Mouse (Mus musculus) MEL (cell line): ENCODE measurements around the gene Gipc1. TPM values are rescaled to one million over a fixed set of nuclear protein-coding genes. Genes with fewer than 3 reads are reported as not detected.

Source experiments
- DNase-seq: peaks from one replicate; pipeline ENCODE4 v3.0.0; 2011; ENCODE audit warnings: low read depth, low spot score
- H3K27ac ChIP-seq: 2 replicates; pipeline ENCODE4 v1.5.1; 2012; ENCODE audit warnings: low read depth, mild to moderate bottlenecking, control low read depth, low read length, moderate library complexity; ENCODE audit not compliant: control insufficient read depth
- H3K27me3 ChIP-seq, 2 experiments: fragments of 150-350 bp in 1 of 2; sonication (generic) in 1 of 2; 2 replicates each; pipeline ENCODE4 v1.6.1; 2012; ENCODE audit warnings: low read length in 2 of 2, mild to moderate bottlenecking in 2 of 2, improper control_type of control experiment in 1 of 2, moderate library complexity in 1 of 2; ENCODE audit not compliant: insufficient read depth in 2 of 2, control insufficient read depth in 1 of 2
- H3K36me3 ChIP-seq, 2 experiments: 2 replicates each; pipeline ENCODE4 v1.6.1; 2012 to 2014; ENCODE audit warnings: low read length in 2 of 2, improper control_type of control experiment in 1 of 2, inconsistent platforms in 1 of 2, mild to moderate bottlenecking in 1 of 2; ENCODE audit not compliant: insufficient read depth in 2 of 2, control insufficient read depth in 1 of 2
- H3K4me1 ChIP-seq, 2 experiments: fragments of 150-350 bp in 1 of 2; sonication (generic) in 1 of 2; 2 replicates each; pipeline ENCODE4 v1.6.1; 2012; ENCODE audit warnings: low read length in 2 of 2, improper control_type of control experiment in 1 of 2, mild to moderate bottlenecking in 1 of 2; ENCODE audit not compliant: insufficient read depth in 2 of 2, control insufficient read depth in 1 of 2
- H3K4me3 ChIP-seq, 2 experiments: fragments of 150-350 bp in 1 of 2; sonication (generic) in 1 of 2; 2 replicates each; pipeline ENCODE4 v1.5.1; 2012; ENCODE audit warnings: low read depth in 2 of 2, low read length in 2 of 2, mild to moderate bottlenecking in 2 of 2, moderate library complexity in 2 of 2, control low read depth in 1 of 2, improper control_type of control experiment in 1 of 2; ENCODE audit not compliant: control insufficient read depth in 1 of 2, insufficient read depth in 1 of 2
- H3K79me2 ChIP-seq: 2 replicates; pipeline ENCODE4 v1.6.1; 2012; ENCODE audit warnings: mild to moderate bottlenecking, low read length, moderate library complexity; ENCODE audit not compliant: control insufficient read depth, poor library complexity, insufficient read depth
- H3K9ac ChIP-seq: 2 replicates; pipeline ENCODE4 v1.6.1; 2012; ENCODE audit warnings: low read depth, mild to moderate bottlenecking, control low read depth, low read length, moderate library complexity; ENCODE audit not compliant: control insufficient read depth, poor library complexity, severe bottlenecking
- H3K9me3 ChIP-seq: fragments of 150-350 bp; sonication (generic); replicated peaks from 2 replicates; pipeline ENCODE4 v1.6.1; 2012; ENCODE audit warnings: mild to moderate bottlenecking, low read length, improper control_type of control experiment, moderate library complexity; ENCODE audit not compliant: insufficient read depth
- BHLHE40 ChIP-seq: IDR thresholded peaks from 2 replicates; pipeline ENCODE4 v1.6.1; 2012; ENCODE audit warnings: low read depth, mild to moderate bottlenecking, inconsistent platforms, low read length, improper control_type of control experiment, borderline replicate concordance
- CHD2 ChIP-seq: IDR thresholded peaks from 2 replicates; pipeline ENCODE4 v1.6.1; 2011; ENCODE audit warnings: low read length, improper control_type of control experiment
- E2F4 ChIP-seq: IDR thresholded peaks from 2 replicates; pipeline ENCODE4 v1.6.1; 2011; ENCODE audit warnings: low read depth, low read length, improper control_type of control experiment, borderline replicate concordance
- ELF1 ChIP-seq: IDR thresholded peaks from 2 replicates; pipeline ENCODE4 v1.6.1; 2014; ENCODE audit warnings: low read depth, mild to moderate bottlenecking, inconsistent platforms, low read length, improper control_type of control experiment, moderate library complexity
- ETS1 ChIP-seq: IDR thresholded peaks from 2 replicates; pipeline ENCODE4 v1.6.1; 2012; ENCODE audit warnings: low read depth, mild to moderate bottlenecking, inconsistent platforms, low read length, improper control_type of control experiment, moderate library complexity
- GABPA ChIP-seq: IDR thresholded peaks from 2 replicates; pipeline ENCODE4 v1.6.1; 2012; ENCODE audit warnings: low read depth, mild to moderate bottlenecking, inconsistent platforms, low read length, improper control_type of control experiment, moderate library complexity
- GATA1 ChIP-seq: IDR thresholded peaks from 2 replicates; pipeline ENCODE4 v1.6.1; 2011; ENCODE audit warnings: low read depth, low read length, improper control_type of control experiment
- HCFC1 ChIP-seq: IDR thresholded peaks from 2 replicates; pipeline ENCODE4 v1.6.1; 2012; ENCODE audit warnings: low read depth, mild to moderate bottlenecking, inconsistent platforms, low read length, improper control_type of control experiment, moderate library complexity
- MAX ChIP-seq: IDR thresholded peaks from 2 replicates; pipeline ENCODE4 v1.6.1; 2011; ENCODE audit warnings: low read length, improper control_type of control experiment
- MEF2A ChIP-seq: IDR thresholded peaks from 2 replicates; pipeline ENCODE4 v1.6.1; 2014; ENCODE audit warnings: low read depth, mild to moderate bottlenecking, inconsistent platforms, low read length, improper control_type of control experiment; ENCODE audit not compliant: poor library complexity, insufficient replicate concordance, severe bottlenecking; ENCODE audit errors: extremely low read depth
- MXI1 ChIP-seq: IDR thresholded peaks from 2 replicates; pipeline ENCODE4 v1.6.1; 2011; ENCODE audit warnings: mild to moderate bottlenecking, low read depth, low read length, improper control_type of control experiment
- MYB ChIP-seq: IDR thresholded peaks from 2 replicates; pipeline ENCODE4 v1.6.1; 2011; ENCODE audit warnings: mild to moderate bottlenecking, low read depth, low read length, improper control_type of control experiment
- NELFE ChIP-seq: IDR thresholded peaks from 2 replicates; pipeline ENCODE4 v1.6.1; 2011; ENCODE audit warnings: low read depth, low read length, improper control_type of control experiment
- NRF1 ChIP-seq: IDR thresholded peaks from 2 replicates; pipeline ENCODE4 v1.6.1; 2014; ENCODE audit warnings: low read depth, mild to moderate bottlenecking, inconsistent platforms, low read length, improper control_type of control experiment, moderate library complexity; ENCODE audit not compliant: poor library complexity, insufficient read depth, severe bottlenecking
- POLR2AphosphoS2 ChIP-seq: IDR thresholded peaks from 2 replicates; pipeline ENCODE4 v1.6.1; 2011; ENCODE audit warnings: low read length, improper control_type of control experiment
- POLR2AphosphoS5 ChIP-seq: IDR thresholded peaks from 2 replicates; pipeline ENCODE4 v1.6.1; 2012; ENCODE audit warnings: low read depth, borderline replicate concordance, mild to moderate bottlenecking, inconsistent platforms, low read length, moderate library complexity, mixed read lengths
- RAD21 ChIP-seq: IDR thresholded peaks from 2 replicates; pipeline ENCODE4 v1.6.1; 2011; ENCODE audit warnings: mild to moderate bottlenecking, low read depth, low read length, improper control_type of control experiment
- RCOR1 ChIP-seq: IDR thresholded peaks from 2 replicates; pipeline ENCODE4 v1.6.1; 2012; ENCODE audit warnings: low read depth, mild to moderate bottlenecking, inconsistent platforms, low read length, improper control_type of control experiment
- SIN3A ChIP-seq: IDR thresholded peaks from 2 replicates; pipeline ENCODE4 v1.6.1; 2012; ENCODE audit warnings: low read length, improper control_type of control experiment, inconsistent platforms
- SMC3 ChIP-seq: IDR thresholded peaks from 2 replicates; pipeline ENCODE4 v1.6.1; 2011; ENCODE audit warnings: low read depth, low read length, improper control_type of control experiment
- TAL1 ChIP-seq: IDR thresholded peaks from 2 replicates; pipeline ENCODE4 v1.6.1; 2012; ENCODE audit warnings: mild to moderate bottlenecking, inconsistent platforms, low read length, moderate library complexity, mixed read lengths
- TBP ChIP-seq: IDR thresholded peaks from 2 replicates; pipeline ENCODE4 v1.8.0; 2011; ENCODE audit warnings: low read depth, low read length, improper control_type of control experiment
- ZKSCAN1 ChIP-seq: IDR thresholded peaks from 2 replicates; pipeline ENCODE4 v1.6.1; 2012; ENCODE audit warnings: low read depth, mild to moderate bottlenecking, inconsistent platforms, low read length, improper control_type of control experiment, moderate library complexity
- ZMIZ1 ChIP-seq: IDR thresholded peaks from 2 replicates; pipeline ENCODE4 v1.6.1; 2012; ENCODE audit warnings: low read depth, mild to moderate bottlenecking, inconsistent platforms, low read length, improper control_type of control experiment, moderate library complexity
- ZNF384 ChIP-seq: IDR thresholded peaks from 2 replicates; pipeline ENCODE4 v1.6.1; 2012; ENCODE audit warnings: low read depth, mild to moderate bottlenecking, inconsistent platforms, low read length, improper control_type of control experiment
- polyA plus RNA-seq, 2 experiments: library from polyadenylated mRNA; stranded (reverse) in 1 of 2; unstranded in 1 of 2; fragments of >175 nt in 1 of 2; fragments of >200 nt in 1 of 2; gene quantifications; 2 replicates each; pipeline versions ENCODE4 v1.2.1 to v1.2.4; 2012; ENCODE audit warnings: low replicate concordance in 2 of 2, low read depth in 1 of 2; ENCODE audit not compliant: insufficient read length in 2 of 2, insufficient read depth in 1 of 2, missing spikeins in 1 of 2
- total RNA-seq: library from RNA; depleted of rRNA; stranded (reverse); fragments of 300-350 nt; gene quantifications from 2 replicates; pipeline ENCODE4 v1.2.3, GENCODE M21; 2012

The Gipc1 gene
- total and polyA plus RNA-seq, 3 experiments = 38.6 to 70.7 TPM; not detected in 1

GRCm38 (mm10) chr8:83684517-83684916 lies 32.0 kb downstream of the Gipc1 start:
- H3K4me3 ChIP-seq = no peak overlapping the region
- peaks cover 0 to 8% of the 10 kb centered on the region in 2 experiments; a peak in 2 of 4 replicates for H3K36me3 ChIP-seq
- H3K27me3 ChIP-seq = no peaks in the 10 kb centered on the region
- H3K27ac ChIP-seq = no peak overlapping the region
- DNase-seq = no peak
- H3K79me2 ChIP-seq = no peaks in the 10 kb centered on the region
- no peaks in the 10 kb centered on the region for H3K9me3 ChIP-seq
- H3K4me1 ChIP-seq = no peaks in the 10 kb centered on the region
- TF ChIP-seq ZKSCAN1 = no peak
- TF ChIP-seq HCFC1 = no peak
- TF ChIP-seq MXI1 = no peak
- TF ChIP-seq SMC3 = no peak
- TF ChIP-seq ZMIZ1 = no peak
- TF ChIP-seq E2F4 = no peak
- H3K9ac ChIP-seq = no peak overlapping the region

- no peak overlapping the region for H3K27ac ChIP-seq
- H3K27me3 ChIP-seq = no peaks in the 10 kb centered on the region
- no peak for DNase-seq
- peaks cover 9 to 22% of the 10 kb centered on the region in 2 experiments for H3K36me3 ChIP-seq
- TF ChIP-seq ZMIZ1 = no peak
- TF ChIP-seq MEF2A = no peak
- TF ChIP-seq NELFE = no peak
- TF ChIP-seq BHLHE40 = no peak
- TF ChIP-seq E2F4 = no peak
- no peak for TF ChIP-seq GABPA
- TF ChIP-seq CHD2 = no peak
- no peak for TF ChIP-seq TBP
- H3K9ac ChIP-seq = no peak overlapping the region
- no peak overlapping the region for H3K4me3 ChIP-seq
- H3K4me1 ChIP-seq = peaks cover 3 to 9% of the 10 kb centered on the region in 2 experiments
- no peaks in the 10 kb centered on the region for H3K9me3 ChIP-seq
- H3K79me2 ChIP-seq = peaks cover 10% of the 10 kb centered on the region
Observed at GRCm38 (mm10) chr8:83689264-83689663, 36.8 kb downstream of the Gipc1 start.

GRCm38 (mm10) chr8:83693609-83694236 lies 41.2 kb downstream of the Gipc1 start:
- H3K27ac ChIP-seq = peak overlapping the region; percentile 84
- H3K27me3 ChIP-seq = no peaks in the 10 kb centered on the region
- peak overlapping the region; percentile 46 to 51 for H3K4me3 ChIP-seq
- peaks cover 4 to 25% of the 10 kb centered on the region in 2 experiments for H3K4me1 ChIP-seq
- no peaks in the 10 kb centered on the region for H3K9me3 ChIP-seq
- H3K36me3 ChIP-seq = peaks cover 11 to 16% of the 10 kb centered on the region in 2 experiments
- peaks cover 35% of the 10 kb centered on the region for H3K79me2 ChIP-seq
- H3K9ac ChIP-seq = peak overlapping the region; percentile 71
- DNase-seq = peak; percentile 82
- peak; percentile 68 for TF ChIP-seq HCFC1
- 0 out of 2 replicates have a peak, but pooled peaks have one; percentile 32 for TF ChIP-seq MXI1
- peak; percentile 46; the same call in 1 of the 2 replicates for TF ChIP-seq MAX
- TF ChIP-seq ZNF384 = no peak
- TF ChIP-seq GABPA = no peak
- no peak for TF ChIP-seq RCOR1
- TF ChIP-seq POLR2AphosphoS2 = 0 out of 2 replicates have a peak, but pooled peaks have one; percentile 33
- no peak for TF ChIP-seq TAL1
- no peak for TF ChIP-seq MYB
- TF ChIP-seq NRF1 = no peak
- peak; percentile 89 for TF ChIP-seq ELF1
- TF ChIP-seq RAD21 = no peak
- TF ChIP-seq ZMIZ1 = peak; percentile 36; the same call in 1 of the 2 replicates
- TF ChIP-seq NELFE = peak; percentile 39; the same call in 1 of the 2 replicates
- no peak for TF ChIP-seq POLR2AphosphoS5
- TF ChIP-seq ETS1 = peak; percentile 40; the same call in 1 of the 2 replicates
- peak; percentile 82 for TF ChIP-seq SIN3A
- peak; percentile 43; the same call in 1 of the 2 replicates for TF ChIP-seq GATA1
